Mouse (Mus musculus) cerebellum, adult 2 months (tissue): ENCODE data around the gene Mdm2. TPM values are rescaled to one million over a fixed set of nuclear protein-coding genes. Genes with fewer than 3 reads are reported as not detected.
A peak's percentile ranks its signal among the peaks of the same experiment; 100 is the strongest.

Source experiments
- DNase-seq, 2 experiments: peaks; one replicate each; pipeline ENCODE4 v3.0.0; 2021
- H3K27ac ChIP-seq: fragments of 200-500 bp; 2 replicates; pipeline ENCODE4 v1.5.1; 2012; ENCODE audit warnings: low read length, control low read depth, inconsistent platforms; ENCODE audit not compliant: insufficient read depth
- H3K27me3 ChIP-seq: fragments of 200-500 bp; 2 replicates; pipeline ENCODE4 v1.6.1; 2012; ENCODE audit warnings: inconsistent platforms, mild to moderate bottlenecking, low read length, moderate library complexity; ENCODE audit not compliant: control insufficient read depth, insufficient read depth
- H3K4me1 ChIP-seq: fragments of 200-500 bp; 2 replicates; pipeline ENCODE4 v1.6.1; 2011; ENCODE audit warnings: low read length; ENCODE audit not compliant: control insufficient read depth, insufficient read depth
- H3K4me3 ChIP-seq: fragments of 200-500 bp; replicated peaks from 2 replicates; pipeline ENCODE3; 2011; ENCODE audit warnings: mild to moderate bottlenecking, low read depth, low read length, control low read depth; ENCODE audit not compliant: insufficient read depth
- CTCF ChIP-seq: fragments of 200-500 bp; IDR thresholded peaks from 2 replicates; pipeline ENCODE4 v1.5.1; 2011; ENCODE audit warnings: low read depth, mild to moderate bottlenecking, control low read depth, low read length, moderate library complexity, borderline replicate concordance; ENCODE audit not compliant: insufficient read depth
- POLR2A ChIP-seq: fragments of 200-500 bp; IDR thresholded peaks from 2 replicates; pipeline ENCODE4 v1.6.1; 2011; ENCODE audit warnings: low read length, control low read depth, borderline replicate concordance; ENCODE audit not compliant: insufficient read depth
- WGBS: fragments of 180-500 bp; shearing (Covaris S2); methylation state at CpG from one replicate; pipeline ENCODE4 v1.1.7; 2018; 5-methylcytosine and 5-hydroxymethylcytosine counted together
- polyA plus RNA-seq: library from polyadenylated mRNA; depleted of rRNA; stranded (reverse); fragments of >200 nt; gene quantifications from 2 replicates; pipeline ENCODE4 v1.2.3, GENCODE M21; 2012

The Mdm2 gene
- polyA plus RNA-seq, 1 experiment = 67.6 TPM

DNA sequence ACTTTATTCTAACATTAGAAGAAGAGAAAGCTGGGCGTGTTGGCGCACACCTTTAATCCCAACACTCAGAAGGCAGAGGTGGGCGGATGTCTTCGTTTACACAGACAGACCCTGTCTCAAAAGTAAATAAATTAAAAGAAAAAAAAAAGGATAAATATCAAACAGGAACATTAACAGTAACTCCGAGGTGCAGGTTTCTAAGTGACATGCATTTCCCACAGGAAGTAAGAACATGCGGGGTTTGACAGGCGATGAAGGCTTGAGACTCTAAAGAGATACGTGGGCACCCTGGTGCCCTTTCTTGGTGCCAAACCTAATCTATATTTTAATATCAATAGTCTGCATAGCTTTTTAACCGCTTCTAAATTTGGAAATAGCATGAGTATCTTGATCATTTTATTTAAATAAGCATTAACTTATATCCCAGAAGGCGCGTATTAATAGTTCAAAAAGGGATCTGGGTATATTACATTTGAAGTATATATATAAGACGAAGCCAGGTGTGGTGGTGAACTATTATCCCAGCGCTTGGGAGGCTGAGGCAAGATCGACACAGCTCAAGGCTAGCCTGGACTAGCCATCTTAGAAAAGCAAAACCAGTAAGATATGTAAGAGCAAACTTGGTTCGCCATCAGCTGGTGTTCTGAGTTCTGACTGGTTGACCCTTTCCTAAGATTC is 25.2 kb downstream of the Mdm2 start:
- 93% methylated on average over 15 of the region's 15 CpGs for WGBS
- H3K27ac ChIP-seq = no peak overlapping the region
- no peak for DNase-seq
- H3K27me3 ChIP-seq = no peaks in the 10 kb centered on the region
- H3K4me1 ChIP-seq = no peaks in the 10 kb centered on the region
- no peak for TF ChIP-seq POLR2A
- TF ChIP-seq CTCF = no peak
- no peak overlapping the region for H3K4me3 ChIP-seq

DNA sequence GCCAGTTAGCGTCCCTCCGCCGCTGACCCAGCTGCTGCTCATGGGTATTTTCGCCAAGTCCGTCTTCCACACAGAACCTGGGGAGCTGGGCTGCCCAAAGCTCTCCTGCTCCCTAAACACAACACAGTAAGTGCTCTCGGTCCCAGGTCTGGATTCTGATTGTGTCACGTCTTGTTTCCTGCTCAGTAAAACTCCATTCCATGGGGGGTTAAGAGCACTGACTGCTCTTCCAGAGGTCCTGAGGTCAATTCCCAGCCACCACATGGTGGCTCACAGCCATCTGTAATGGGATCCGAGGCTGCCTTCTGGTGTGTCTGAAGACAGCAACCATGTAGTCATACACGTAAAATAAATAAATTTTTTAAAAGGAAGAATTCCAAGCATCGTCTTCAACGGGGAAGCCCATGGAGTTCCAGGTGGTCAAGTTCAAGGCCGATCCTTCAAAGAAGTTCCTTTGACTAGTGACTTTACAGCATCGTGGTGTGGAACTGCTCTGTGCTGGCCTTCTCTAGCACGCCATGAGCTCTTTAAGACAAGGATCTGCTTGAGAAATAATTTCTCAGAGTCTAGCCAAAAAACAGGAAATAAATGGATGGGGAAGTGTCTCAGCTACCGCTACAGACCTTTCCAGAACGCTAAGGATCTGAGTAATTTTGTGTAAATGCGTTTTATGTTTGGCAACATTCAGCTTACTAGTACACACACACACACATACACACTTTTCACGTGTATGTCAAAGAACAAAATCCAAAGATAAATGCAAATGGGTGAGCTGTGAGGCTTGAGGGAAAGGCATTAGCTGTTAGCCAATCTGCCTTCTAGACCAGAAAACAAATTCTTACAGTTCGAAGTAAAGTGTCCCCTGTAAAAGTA is 26.0 kb downstream of the Mdm2 start:
- no peak for DNase-seq
- 84% methylated on average over 19 of the region's 19 CpGs for WGBS
- no peaks in the 10 kb centered on the region for H3K27me3 ChIP-seq
- no peak overlapping the region for H3K27ac ChIP-seq
- TF ChIP-seq POLR2A (no peak), CTCF (no peak)
- no peak overlapping the region for H3K4me3 ChIP-seq
- no peaks in the 10 kb centered on the region for H3K4me1 ChIP-seq

DNA sequence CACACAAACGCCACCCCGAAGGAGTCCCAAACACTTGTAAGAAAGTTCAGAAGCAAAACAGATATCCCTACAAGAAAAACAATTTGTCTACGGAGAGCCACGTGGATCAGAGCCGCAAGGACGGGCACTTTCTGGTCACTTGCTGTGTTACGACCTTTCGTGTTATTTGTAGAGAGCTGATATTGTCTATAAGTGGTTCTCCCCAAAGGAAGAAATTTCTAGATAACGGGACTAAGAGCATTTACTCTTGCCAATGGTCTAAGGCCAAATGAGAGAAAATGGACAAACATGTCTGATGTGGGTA is 26.9 kb downstream of the Mdm2 start:
- Histone ChIP-seq H3K4me1 (no peaks in the 10 kb centered on the region), H3K27me3 (no peaks in the 10 kb centered on the region), H3K27ac (no peak overlapping the region), H3K4me3 (no peak overlapping the region)
- TF ChIP-seq CTCF (no peak), POLR2A (no peak)
- no peak for DNase-seq
- 96% methylated on average over 9 of the region's 9 CpGs for WGBS

DNA sequence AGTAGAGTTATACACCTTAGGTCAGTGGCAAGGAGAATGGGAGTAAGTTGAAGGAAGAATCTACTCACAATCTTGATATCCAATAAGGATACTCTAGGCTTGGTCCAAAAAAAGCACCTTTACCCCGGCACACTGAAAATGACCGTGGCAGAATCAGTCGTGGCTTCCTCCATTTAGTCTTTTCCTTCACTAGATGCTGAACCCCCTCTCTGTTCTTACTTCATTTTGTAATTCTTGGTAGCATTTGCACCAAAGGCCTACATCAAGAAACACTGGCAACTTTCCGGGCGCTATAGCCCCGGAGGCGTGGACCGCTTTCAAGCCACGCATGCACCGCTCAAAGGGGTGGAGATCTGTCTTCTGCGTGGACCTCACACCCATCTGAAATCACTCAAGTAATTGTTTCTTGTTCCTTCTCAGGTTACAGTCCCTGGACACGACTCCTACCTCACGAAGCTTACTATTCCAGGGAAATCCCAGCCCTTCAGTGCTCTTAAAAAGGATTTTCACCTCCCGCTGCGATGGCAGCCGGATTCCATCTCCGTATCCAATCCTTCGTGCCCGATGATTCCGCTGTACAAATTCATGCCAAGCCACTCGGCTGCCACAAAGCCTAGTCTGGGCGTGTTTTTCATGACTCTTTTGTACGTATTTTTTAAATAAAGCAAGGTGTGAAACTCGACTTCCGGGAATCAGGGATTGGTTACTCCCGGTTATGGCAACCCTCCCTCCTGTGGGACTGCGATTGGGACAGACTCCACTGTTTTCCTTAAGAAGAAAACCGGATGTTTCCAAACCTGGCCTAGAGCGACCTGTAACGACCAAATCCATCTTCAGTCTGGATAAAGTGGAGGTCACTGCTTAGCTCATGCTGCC is 27.5 kb downstream of the Mdm2 start:
- Histone ChIP-seq H3K4me3 (no peak overlapping the region), H3K27me3 (no peaks in the 10 kb centered on the region), H3K27ac (no peak overlapping the region), H3K4me1 (no peaks in the 10 kb centered on the region)
- TF ChIP-seq CTCF (no peak), POLR2A (no peak)
- DNase-seq = no peak
- 80% methylated on average over 30 of the region's 30 CpGs for WGBS

GRCm38 (mm10) chr10:117681999-117682857 is 28.3 kb downstream of the Mdm2 start:
- 66% methylated on average over 14 of the region's 14 CpGs for WGBS
- TF ChIP-seq CTCF = peak; percentile 52; the same call in 1 of the 2 replicates
- TF ChIP-seq POLR2A = no peak
- DNase-seq = peak; percentile 21 to 33
- Histone ChIP-seq H3K4me3 (no peak overlapping the region), H3K27ac (no peak overlapping the region), H3K4me1 (no peaks in the 10 kb centered on the region), H3K27me3 (no peaks in the 10 kb centered on the region)

DNA sequence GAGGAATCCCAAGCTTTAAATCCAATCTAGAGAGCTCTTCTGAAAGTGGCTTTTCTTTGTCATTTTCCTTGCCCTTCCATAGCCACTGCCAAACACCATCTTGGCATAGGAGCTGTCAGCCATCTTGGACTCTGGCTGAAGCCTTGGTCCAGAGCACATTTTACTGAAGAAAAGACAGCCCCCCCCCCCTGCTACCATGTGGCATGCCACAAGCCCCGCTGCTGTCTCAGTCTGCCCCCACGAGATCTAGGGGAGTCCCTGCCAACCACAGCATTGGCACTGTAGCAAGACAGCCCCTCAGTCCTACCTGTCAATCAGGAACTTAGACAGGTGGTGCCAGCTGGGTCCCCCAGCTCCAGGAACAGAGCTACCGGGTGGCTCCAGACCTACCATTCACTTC is 29.0 kb downstream of the Mdm2 start:
- TF ChIP-seq CTCF (no peak), POLR2A (no peak)
- no peak for DNase-seq
- H3K27me3 ChIP-seq = no peaks in the 10 kb centered on the region
- no peaks in the 10 kb centered on the region for H3K4me1 ChIP-seq
- 18% methylated on average over 3 of the region's 3 CpGs for WGBS
- H3K27ac ChIP-seq = no peak overlapping the region
- H3K4me3 ChIP-seq = no peak overlapping the region
